Mouse (Mus musculus): Measurements from ENCODE around the gene Naa80. TPM values are rescaled to one million over a fixed set of nuclear protein-coding genes. Genes with fewer than 3 reads are reported as not detected.

Naa80 gene
- polyA plus RNA-seq, 1 experiment: 10.1 TPM

- Histone ChIP-seq H3K27me3 (ENCODE audit: control insufficient read depth) (no peaks in the 10 kb centered on the region; the same call in 1 of the 2 replicates), H3K4me3 (replicated peaks) (peak within 1 kb of the TSS; percentile 78), H3K9me3 (ENCODE audit: control insufficient read depth, low read length) (no peaks in the 10 kb centered on the region), H3K36me3 (ENCODE audit: control insufficient read depth) (peaks cover 82% of the 10 kb centered on the region), H3K4me1 (ENCODE audit: control insufficient read depth) (peaks cover 84% of the 10 kb centered on the region)
- TF ChIP-seq TAL1 (IDR thresholded peaks at IDR 0.05; ENCODE audit: low read length): peak; percentile 77
- TF ChIP-seq GATA1 (IDR thresholded peaks at IDR 0.05; ENCODE audit: low read length): peak; percentile 81
Measured at GRCm38 (mm10) chr9:107586974-107587832, 8.5 kb downstream of the Naa80 start, which contains the start of gene Ifrd2. Ifrd2 (plus strand) TSS chr9:107587642.

GRCm38 (mm10) chr9:107587833-107588639 is 9.3 kb downstream of the Naa80 start:
- peaks cover 81% of the 10 kb centered on the region for H3K4me1 ChIP-seq (ENCODE audit: control insufficient read depth)
- peak overlapping the region; percentile 78 for H3K4me3 ChIP-seq (replicated peaks)
- H3K36me3 ChIP-seq (ENCODE audit: control insufficient read depth): peaks cover 82% of the 10 kb centered on the region
- H3K9me3 ChIP-seq (ENCODE audit: control insufficient read depth, low read length): no peaks in the 10 kb centered on the region
- H3K27me3 ChIP-seq (ENCODE audit: control insufficient read depth): no peaks in the 10 kb centered on the region; the same call in 1 of the 2 replicates
- TF ChIP-seq TAL1 (IDR thresholded peaks at IDR 0.05; ENCODE audit: low read length) (peak; percentile 72), GATA1 (IDR thresholded peaks at IDR 0.05; ENCODE audit: low read length) (peak; percentile 43)

- H3K4me3 ChIP-seq (replicated peaks): peak overlapping the region; percentile 78
Measured at GRCm38 (mm10) chr9:107590058-107590772, 11.5 kb downstream of the Naa80 start.

GRCm38 (mm10) chr9:107590773-107591060 is 12.0 kb downstream of the Naa80 start:
- peaks cover 81% of the 10 kb centered on the region for H3K36me3 ChIP-seq (ENCODE audit: control insufficient read depth)
- no peaks in the 10 kb centered on the region; the same call in 1 of the 2 replicates for H3K27me3 ChIP-seq (ENCODE audit: control insufficient read depth)
- no peak for TF ChIP-seq GATA1 (IDR thresholded peaks at IDR 0.05; ENCODE audit: low read length)
- no peak for TF ChIP-seq TAL1 (IDR thresholded peaks at IDR 0.05; ENCODE audit: low read length)
- H3K4me3 ChIP-seq (replicated peaks): peak overlapping the region; percentile 78
- H3K4me1 ChIP-seq (ENCODE audit: control insufficient read depth): peaks cover 66% of the 10 kb centered on the region
- H3K9me3 ChIP-seq (ENCODE audit: control insufficient read depth, low read length): no peaks in the 10 kb centered on the region

More at GRCm38 (mm10) chr9:107590058-107590772, 11.5 kb downstream of the Naa80 start:
- no peaks in the 10 kb centered on the region for H3K9me3 ChIP-seq (ENCODE audit: control insufficient read depth, low read length)
- no peak for TF ChIP-seq GATA1 (IDR thresholded peaks at IDR 0.05; ENCODE audit: low read length)
- TF ChIP-seq TAL1 (IDR thresholded peaks at IDR 0.05; ENCODE audit: low read length): no peak
- peaks cover 82% of the 10 kb centered on the region for H3K36me3 ChIP-seq (ENCODE audit: control insufficient read depth)
- H3K27me3 ChIP-seq (ENCODE audit: control insufficient read depth): no peaks in the 10 kb centered on the region; the same call in 1 of the 2 replicates
- H3K4me1 ChIP-seq (ENCODE audit: control insufficient read depth): peaks cover 71% of the 10 kb centered on the region

- no peaks in the 10 kb centered on the region for H3K9me3 ChIP-seq (ENCODE audit: control insufficient read depth, low read length)
- H3K4me3 ChIP-seq (replicated peaks): no peak overlapping the region
- peaks cover 64% of the 10 kb centered on the region for H3K4me1 ChIP-seq (ENCODE audit: control insufficient read depth)
- peaks cover 3% of the 10 kb centered on the region for H3K27me3 ChIP-seq (ENCODE audit: control insufficient read depth)
- TF ChIP-seq GATA1 (IDR thresholded peaks at IDR 0.05; ENCODE audit: low read length): no peak
- no peak for TF ChIP-seq TAL1 (IDR thresholded peaks at IDR 0.05; ENCODE audit: low read length)
- peaks cover 77% of the 10 kb centered on the region for H3K36me3 ChIP-seq (ENCODE audit: control insufficient read depth)
Measured at GRCm38 (mm10) chr9:107593101-107593976, 14.7 kb downstream of the Naa80 start.

- Histone ChIP-seq H3K27me3 (ENCODE audit: control insufficient read depth) (peaks cover 14% of the 10 kb centered on the region), H3K9me3 (ENCODE audit: control insufficient read depth, low read length) (no peaks in the 10 kb centered on the region), H3K4me1 (ENCODE audit: control insufficient read depth) (peaks cover 56% of the 10 kb centered on the region), H3K4me3 (replicated peaks) (no peak overlapping the region), H3K36me3 (ENCODE audit: control insufficient read depth) (peaks cover 66% of the 10 kb centered on the region)
- TF ChIP-seq GATA1 (IDR thresholded peaks at IDR 0.05; ENCODE audit: low read length): no peak
Measured at GRCm38 (mm10) chr9:107594281-107595062, 15.8 kb downstream of the Naa80 start.

- H3K36me3 ChIP-seq (ENCODE audit: control insufficient read depth): peaks cover 42% of the 10 kb centered on the region
- H3K9me3 ChIP-seq (ENCODE audit: control insufficient read depth, low read length): no peaks in the 10 kb centered on the region
- H3K4me3 ChIP-seq (replicated peaks): no peak overlapping the region
- peaks cover 33% of the 10 kb centered on the region for H3K27me3 ChIP-seq (ENCODE audit: control insufficient read depth)
- H3K4me1 ChIP-seq (ENCODE audit: control insufficient read depth): peaks cover 53% of the 10 kb centered on the region
- TF ChIP-seq TAL1 (IDR thresholded peaks at IDR 0.05; ENCODE audit: low read length) (no peak), GATA1 (IDR thresholded peaks at IDR 0.05; ENCODE audit: low read length) (no peak)
Measured at GRCm38 (mm10) chr9:107596619-107597569, 18.2 kb downstream of the Naa80 start.

Measured in erythroblast, embryonic 14.5 days (primary cell).